Mouse (Mus musculus): ENCODE results near the gene Sec24d.

GRCm38 (mm10) chr3:123369161-123369560 is 101.9 kb downstream of the Sec24d start:
- TF ChIP-seq CTCF (conservative IDR thresholded peaks at IDR 0.05; ENCODE audit: insufficient read depth, insufficient read length, low read depth, low read length) (no peak), POLR2A (IDR thresholded peaks at IDR 0.05; ENCODE audit: low read depth, low read length) (no peak)

Data from kidney, adult 2 months (tissue).